Comparison of ENCODE assay signal across 21 mouse cellular contexts in genomic region chr4:148633395-148634061, GRCm38 (mm10). TPM values are rescaled to one million over a fixed set of nuclear protein-coding genes. Genes with fewer than 3 reads are reported as not detected.
DNase-seq lines count a peak whose midpoint lies in the region; ATAC-seq and TF ChIP-seq lines count a peak whose summit lies in the region.
"Had no signal": no experiment of that assay in that cellular context is flagged by ENCODE, and none has a peak within 500 bp of the region (broad histone marks: within the 10 kb centered on the region; RNA-seq: fewer than 3 reads in every experiment).

No protein-coding gene starts in this region.

- peak; percentile 61 for ATAC-seq in lung, postnatal 0 days
- peak; percentile 51 for ATAC-seq in liver, embryonic 14.5 days (ENCODE audit: insufficient read depth)
- ATAC-seq: forebrain, embryonic 13.5 days had no signal

- H3K27me3 ChIP-seq in lung, postnatal 0 days (replicated peaks; ENCODE audit: insufficient read depth, low read length) = no peaks in the 10 kb centered on the region
- H3K27me3 ChIP-seq in liver, embryonic 14.5 days (ENCODE audit: control insufficient read depth, insufficient read depth, low read length) = no peaks in the 10 kb centered on the region
- H3K27me3 ChIP-seq: forebrain, embryonic 13.5 days; megakaryocyte, embryonic 14.5 days; neural tube, embryonic 13.5 days had no signal

- no peak overlapping the region for H3K9ac ChIP-seq in lung, postnatal 0 days (replicated peaks; ENCODE audit: low read depth)
- no peak overlapping the region for H3K9ac ChIP-seq in liver, embryonic 14.5 days (replicated peaks)
- H3K9ac ChIP-seq: forebrain, embryonic 13.5 days; hindbrain, embryonic 14.5 days; neural tube, embryonic 13.5 days had no signal

- DNase-seq in adrenal gland, adult 8-10 months = peak; percentile 56
- DNase-seq in adrenal gland, adult 18-20 months (ENCODE audit: low spot score in 2 of 2) = no peak
- DNase-seq in lung, postnatal 0 days (ENCODE audit: low spot score) = peak; percentile 37
- DNase-seq in lung, adult 2 months = no peak
- no peak for DNase-seq in liver, embryonic 14.5 days (ENCODE audit: low read depth in 3 of 3, low spot score in 3 of 3)
- DNase-seq in thymus, postnatal 25 days = no peak
- no peak for DNase-seq in left cerebral cortex, adult 8-10 months (ENCODE audit: low spot score in 2 of 2)
- no peak for DNase-seq in frontal cortex, postnatal 25 days (ENCODE audit: low spot score in 2 of 2)
- DNase-seq: cerebellum, postnatal 10 days; kidney, adult 9 months; layer of hippocampus, adult 9-11 months; right cerebral cortex, postnatal 4 days; thymus, postnatal 14 days had no signal

- TF ChIP-seq EP300 in lung, postnatal 0 days (IDR thresholded peaks at IDR 0.05) = no peak
- no peak for TF ChIP-seq EP300 in liver, embryonic 14.5 days (IDR thresholded peaks at IDR 0.05; ENCODE audit: low read depth)

- no peak overlapping the region for H3K4me2 ChIP-seq in lung, postnatal 0 days (replicated peaks; ENCODE audit: low read depth, low read length)
- H3K4me2 ChIP-seq in liver, embryonic 14.5 days (ENCODE audit: low read depth) = no peak overlapping the region
- H3K4me2 ChIP-seq: forebrain, embryonic 13.5 days; hindbrain, embryonic 14.5 days; neural tube, embryonic 13.5 days had no signal

- H3K27ac ChIP-seq in lung, postnatal 0 days (ENCODE audit: low read length) = 0 out of 2 replicates have a peak overlapping the region, but pooled peaks have one; percentile 27
- H3K27ac ChIP-seq in liver, embryonic 14.5 days = no peak overlapping the region
- H3K27ac ChIP-seq: forebrain, embryonic 13.5 days; hindbrain, embryonic 14.5 days; neural tube, embryonic 13.5 days had no signal

- H3K4me3 ChIP-seq in lung, postnatal 0 days (ENCODE audit: low read depth, low read length) = no peak overlapping the region
- H3K4me3 ChIP-seq in lung, adult 2 months (replicated peaks; ENCODE audit: extremely low read depth, low read depth, low read length) = no peak overlapping the region
- H3K4me3 ChIP-seq in liver, embryonic 14.5 days (ENCODE audit: insufficient read depth in 1 of 2, low read depth in 2 of 2, low read length in 2 of 2) = no peak overlapping the region
- H3K4me3 ChIP-seq: forebrain, embryonic 13.5 days; megakaryocyte, embryonic 14.5 days; neural tube, embryonic 13.5 days had no signal

- no peaks in the 10 kb centered on the region for H3K36me3 ChIP-seq in lung, postnatal 0 days (ENCODE audit: insufficient read depth, low read length)
- no peaks in the 10 kb centered on the region for H3K36me3 ChIP-seq in liver, embryonic 14.5 days (replicated peaks; ENCODE audit: control insufficient read depth, insufficient read depth, low read depth)
- H3K36me3 ChIP-seq: neural tube, embryonic 13.5 days had no signal

- no peak for TF ChIP-seq POLR2A in lung, adult 2 months (IDR thresholded peaks at IDR 0.05; ENCODE audit: borderline replicate concordance, extremely low read depth, low read depth, low read length)

- TF ChIP-seq CTCF in lung, postnatal 0 days (IDR thresholded peaks at IDR 0.05) = no peak
- TF ChIP-seq CTCF in lung, adult 2 months (IDR thresholded peaks at IDR 0.05; ENCODE audit: insufficient read depth, low read length) = no peak
- no peak for TF ChIP-seq CTCF in liver, embryonic 14.5 days (IDR thresholded peaks at IDR 0.05; ENCODE audit: low read depth)

- H3K4me1 ChIP-seq in lung, postnatal 0 days (ENCODE audit: insufficient read depth, low read depth, low read length) = no peaks in the 10 kb centered on the region
- H3K4me1 ChIP-seq in lung, adult 2 months (ENCODE audit: control insufficient read depth, insufficient read depth, low read length) = no peaks in the 10 kb centered on the region
- H3K4me1 ChIP-seq in liver, embryonic 14.5 days (replicated peaks; ENCODE audit: control insufficient read depth in 2 of 2, insufficient read depth in 2 of 2, low read length in 1 of 2) = peaks cover 0 to 7% of the 10 kb centered on the region in 2 experiments; a peak in 2 of 4 replicates
- H3K4me1 ChIP-seq: forebrain, embryonic 13.5 days; neural tube, embryonic 13.5 days had no signal

- no peaks in the 10 kb centered on the region for H3K9me3 ChIP-seq in lung, postnatal 0 days (ENCODE audit: low read length)
- H3K9me3 ChIP-seq in liver, embryonic 14.5 days (ENCODE audit: control insufficient read depth, low read length) = no peaks in the 10 kb centered on the region
- H3K9me3 ChIP-seq: forebrain, embryonic 13.5 days; megakaryocyte, embryonic 14.5 days; neural tube, embryonic 13.5 days had no signal

- 47% methylated on average over 2 of the region's 2 CpGs for WGBS in lung, postnatal 0 days
- 62% methylated on average over 2 of the region's 2 CpGs for WGBS in lung, adult 2 months
- WGBS in liver, embryonic 14.5 days (ENCODE audit: insufficient replicate concordance) = 26% methylated on average over 2 of the region's 2 CpGs

RNA-seq across cellular contexts. Expression of gene Tardbp, which starts 6.7 kb away (rescaled TPM):
- total RNA-seq in adrenal gland, adult 8-10 months (2022) = 100 to 1,000 TPM; 216 to 285 (median 243) TPM
- total RNA-seq in adrenal gland, adult 18-20 months (2021) = 100 to 1,000 TPM; 216 to 267 TPM
- polyA plus RNA-seq in lung, postnatal 0 days (2015; fragmentation: Nextera tagmentation; extraction: Ambion mirVana) = 124 and 157 TPM in 2 replicates
- polyA plus RNA-seq in lung, adult 2 months (2012; rRNA removed) = 56.4 and 112 TPM in 2 replicates
- 247 and 260 TPM in 2 replicates for polyA plus RNA-seq in liver, embryonic 14.5 days (2012; rRNA removed)
- polyA plus RNA-seq in liver, embryonic 14.5 days (2014; fragmentation: Nextera tagmentation; extraction: Ambion mirVana) = 80.3 and 83.0 TPM in 2 replicates
- 100 to 1,000 TPM; 182 to 208 (median 193) TPM for total RNA-seq in left cerebral cortex, adult 8-10 months (2022)

RNA-seq across cellular contexts. Expression of gene Gm572, which starts 9.6 kb away (rescaled TPM):
- total RNA-seq in adrenal gland, adult 8-10 months (2022) = not detected
- not detected for total RNA-seq in adrenal gland, adult 18-20 months (2021)
- polyA plus RNA-seq in lung, postnatal 0 days (2015; fragmentation: Nextera tagmentation; extraction: Ambion mirVana) = not detected in 2 replicates
- polyA plus RNA-seq in lung, adult 2 months (2012; rRNA removed) = 0.13 TPM in 1 of 2 replicates, not detected in the other
- polyA plus RNA-seq in liver, embryonic 14.5 days (2012; rRNA removed) = 0.03 TPM in 1 of 2 replicates, not detected in the other
- not detected in 2 replicates for polyA plus RNA-seq in liver, embryonic 14.5 days (2014; fragmentation: Nextera tagmentation; extraction: Ambion mirVana)
- under 1 TPM in 2 of 4 experiments, not detected in 2; 0.23 to 0.44 TPM for total RNA-seq in left cerebral cortex, adult 8-10 months (2022)
- total RNA-seq: adrenal gland, postnatal 36 days; liver, adult 2 months had no signal
- polyA plus RNA-seq: forebrain, embryonic 13.5 days; hindbrain, embryonic 14.5 days; liver, adult 2 months; midbrain, postnatal 0 days; neural tube, embryonic 13.5 days had no signal

RNA-seq across cellular contexts. Expression of gene Masp2, which starts 31.2 kb away (rescaled TPM):
- total RNA-seq in adrenal gland, adult 8-10 months (2022) = 1 to 10 TPM; 1.5 to 2.6 (median 1.6) TPM
- 1 to 10 TPM; 1.2 to 2.3 TPM for total RNA-seq in adrenal gland, adult 18-20 months (2021)
- 0.13 TPM in 1 of 2 replicates, not detected in the other for polyA plus RNA-seq in lung, postnatal 0 days (2015; fragmentation: Nextera tagmentation; extraction: Ambion mirVana)
- polyA plus RNA-seq in lung, adult 2 months (2012; rRNA removed) = 0.28 and 1.9 TPM in 2 replicates
- polyA plus RNA-seq in liver, embryonic 14.5 days (2012; rRNA removed) = 20.6 and 29.5 TPM in 2 replicates
- polyA plus RNA-seq in liver, embryonic 14.5 days (2014; fragmentation: Nextera tagmentation; extraction: Ambion mirVana) = 28.9 and 31.1 TPM in 2 replicates
- total RNA-seq in left cerebral cortex, adult 8-10 months (2022) = 1 to 10 TPM; 1.9 to 4.2 (median 2.7) TPM
- polyA plus RNA-seq: heart, postnatal 0 days; midbrain, postnatal 0 days had no signal

RNA-seq across cellular contexts. Expression of gene Srm, which starts 42.2 kb away (rescaled TPM):
- 10 to 100 TPM; 67.4 to 91.6 (median 76.2) TPM for total RNA-seq in adrenal gland, adult 8-10 months (2022)
- 10 to 100 TPM; 53.3 to 73.6 TPM for total RNA-seq in adrenal gland, adult 18-20 months (2021)
- 45.8 and 46.6 TPM in 2 replicates for polyA plus RNA-seq in lung, postnatal 0 days (2015; fragmentation: Nextera tagmentation; extraction: Ambion mirVana)
- 35.5 and 37.1 TPM in 2 replicates for polyA plus RNA-seq in lung, adult 2 months (2012; rRNA removed)
- 86.1 and 102 TPM in 2 replicates for polyA plus RNA-seq in liver, embryonic 14.5 days (2012; rRNA removed)
- 129 and 147 TPM in 2 replicates for polyA plus RNA-seq in liver, embryonic 14.5 days (2014; fragmentation: Nextera tagmentation; extraction: Ambion mirVana)
- 10 to 100 TPM; 76.3 to 81.3 (median 77.7) TPM for total RNA-seq in left cerebral cortex, adult 8-10 months (2022)

Comparison
In these comparisons a context has a peak if more than half of its experiments do, and no peak if none do; other contexts are left out.
1. DNase-seq: peak in adrenal gland, adult 8-10 months (single experiment) and lung, postnatal 0 days (single experiment); none in adrenal gland, adult 18-20 months (0 of 2), lung, adult 2 months (single experiment), liver, embryonic 14.5 days (0 of 3), thymus, postnatal 25 days (single experiment), left cerebral cortex, adult 8-10 months (0 of 2) and frontal cortex, postnatal 25 days (0 of 2).